Mouse (Mus musculus) common myeloid progenitor, adult 5-6 weeks (primary cell): Measurements from ENCODE around the gene Usp21. TPM values are rescaled to one million over a fixed set of nuclear protein-coding genes. Genes with fewer than 3 reads are reported as not detected.
"Not testable (repeated sequence)": the region's sequence is repeated elsewhere in the genome, so short reads cannot be mapped to it uniquely, and the experiment has no call there.

ENCODE experiments used
- ATAC-seq: replicated peaks from 2 replicates; pipeline ENCODE4 v1.8.0; 2016; ENCODE audit warnings: low read depth, mild to moderate bottlenecking, moderate TSS enrichment, inconsistent platforms; ENCODE audit not compliant: poor library complexity, severe bottlenecking
- total RNA-seq: library from RNA; stranded (forward); fragments of 200-1000, 187-1606 nt; gene quantifications from 2 replicates; pipeline ENCODE4 v1.2.3, GENCODE M21; 2017

Usp21 gene
- total RNA-seq, 1 experiment from 2014 or later = 15.7 TPM

GRCm38 (mm10) chr1:171247916-171248315, 39.9 kb downstream of the Usp21 start:
- ATAC-seq = no peak

GRCm38 (mm10) chr1:171247453-171247841, 40.3 kb downstream of the Usp21 start:
- ATAC-seq = peak; percentile 16

GRCm38 (mm10) chr1:171246709-171247452, 40.9 kb downstream of the Usp21 start:
- ATAC-seq = peak; percentile 97

GRCm38 (mm10) chr1:171245353-171245752, 42.4 kb downstream of the Usp21 start:
- ATAC-seq = no peak

GRCm38 (mm10) chr1:171241952-171242351, 45.8 kb downstream of the Usp21 start:
- ATAC-seq = not testable (repeated sequence)

GRCm38 (mm10) chr1:171240911-171241310, 46.9 kb downstream of the Usp21 start:
- ATAC-seq = no peak

GRCm38 (mm10) chr1:171239992-171240744, 47.6 kb downstream of the Usp21 start:
- no peak for ATAC-seq

GRCm38 (mm10) chr1:171238463-171238862, 49.3 kb downstream of the Usp21 start:
- peak; percentile 73 for ATAC-seq

- ATAC-seq = no peak
Measured at GRCm38 (mm10) chr1:171237438-171237837, 50.4 kb downstream of the Usp21 start.

- ATAC-seq = no peak
Measured at GRCm38 (mm10) chr1:171235791-171236190, 52.0 kb downstream of the Usp21 start.

- peak; percentile 22 for ATAC-seq
Measured at GRCm38 (mm10) chr1:171234538-171234937, 53.3 kb downstream of the Usp21 start.

- ATAC-seq = peak; percentile 67
Measured at GRCm38 (mm10) chr1:171234126-171234525, 53.7 kb downstream of the Usp21 start, which contains the start of gene Fcer1g. Fcer1g (minus strand) TSS chr1:171234365.

- no peak for ATAC-seq
Measured at GRCm38 (mm10) chr1:171232800-171233730, 54.7 kb downstream of the Usp21 start.

GRCm38 (mm10) chr1:171232348-171232747, 55.4 kb downstream of the Usp21 start:
- ATAC-seq = no peak

Other genes starting within 250 kb of the Usp21 start
- 7.8 and 15.7 TPM in 2 replicates for gene Fcgr3, start 223.1 kb downstream of the Usp21 start, total RNA-seq
- gene Cfap126, start 174.1 kb downstream of the Usp21 start, total RNA-seq = 2.1 and 5.3 TPM in 2 replicates
- gene Sdhc, start 137.4 kb downstream of the Usp21 start, total RNA-seq = 56.9 and 71.9 TPM in 2 replicates
- not detected in 2 replicates for gene Mpz, start 137.3 kb downstream of the Usp21 start, total RNA-seq
- gene Pcp4l1, start 91.7 kb downstream of the Usp21 start, total RNA-seq = 11.2 and 11.8 TPM in 2 replicates
- gene Nr1i3, start 74.0 kb downstream of the Usp21 start, total RNA-seq = 0.32 TPM in 1 of 2 replicates, not detected in the other
- 19.0 and 21.5 TPM in 2 replicates for gene Tomm40l, start 65.5 kb downstream of the Usp21 start, total RNA-seq
- 3.7 TPM in 1 of 2 replicates, not detected in the other for gene Apoa2, start 62.9 kb downstream of the Usp21 start, total RNA-seq
- gene Fcer1g, start 53.6 kb downstream of the Usp21 start, total RNA-seq = 58.4 and 94.7 TPM in 2 replicates
- not detected in 2 replicates for gene Adamts4, start 37.6 kb downstream of the Usp21 start, total RNA-seq
- gene Ndufs2, start 36.6 kb downstream of the Usp21 start, total RNA-seq = 198 and 334 TPM in 2 replicates
- 11.0 and 32.0 TPM in 2 replicates for gene B4galt3, start 17.7 kb downstream of the Usp21 start, total RNA-seq
- gene Ppox, start 6.8 kb downstream of the Usp21 start, total RNA-seq = 17.7 and 18.0 TPM in 2 replicates
- 45.7 and 81.9 TPM in 2 replicates for gene Ufc1, start 7.0 kb upstream of the Usp21 start, total RNA-seq
- gene Dedd, start 41.2 kb upstream of the Usp21 start, total RNA-seq = 16.4 and 25.8 TPM in 2 replicates
- gene Nit1, start 57.7 kb upstream of the Usp21 start, total RNA-seq = 43.4 and 49.3 TPM in 2 replicates
- 37.2 and 65.3 TPM in 2 replicates for gene Pfdn2, start 57.7 kb upstream of the Usp21 start, total RNA-seq
- 1.1 and 3.9 TPM in 2 replicates for gene Klhdc9, start 72.8 kb upstream of the Usp21 start, total RNA-seq
- 2.3 and 2.4 TPM in 2 replicates for gene Nectin4, start 82.1 kb upstream of the Usp21 start, total RNA-seq
- 63.0 and 77.8 TPM in 2 replicates for gene Arhgap30, start 101.0 kb upstream of the Usp21 start, total RNA-seq
- 47.1 and 48.6 TPM in 2 replicates for gene Usf1, start 123.3 kb upstream of the Usp21 start, total RNA-seq
- 0.18 and 1.2 TPM in 2 replicates for gene Tstd1, start 130.9 kb upstream of the Usp21 start, total RNA-seq
- 1.1 and 5.4 TPM in 2 replicates for gene F11r, start 149.5 kb upstream of the Usp21 start, total RNA-seq
- gene Alyref2, start 215.5 kb upstream of the Usp21 start, total RNA-seq = 4.8 and 13.0 TPM in 2 replicates
- not detected in 2 replicates for gene Itln1, start 247.3 kb upstream of the Usp21 start, total RNA-seq